Mouse (Mus musculus) right cerebral cortex, postnatal 14 days (tissue): ENCODE measurements around the gene Nptx2.
A peak's percentile ranks its signal among the peaks of the same experiment; 100 is the strongest.

ENCODE experiments used
- DNase-seq: peaks from one replicate; pipeline ENCODE4 v3.0.0; 2022

The Nptx2 gene

DNA sequence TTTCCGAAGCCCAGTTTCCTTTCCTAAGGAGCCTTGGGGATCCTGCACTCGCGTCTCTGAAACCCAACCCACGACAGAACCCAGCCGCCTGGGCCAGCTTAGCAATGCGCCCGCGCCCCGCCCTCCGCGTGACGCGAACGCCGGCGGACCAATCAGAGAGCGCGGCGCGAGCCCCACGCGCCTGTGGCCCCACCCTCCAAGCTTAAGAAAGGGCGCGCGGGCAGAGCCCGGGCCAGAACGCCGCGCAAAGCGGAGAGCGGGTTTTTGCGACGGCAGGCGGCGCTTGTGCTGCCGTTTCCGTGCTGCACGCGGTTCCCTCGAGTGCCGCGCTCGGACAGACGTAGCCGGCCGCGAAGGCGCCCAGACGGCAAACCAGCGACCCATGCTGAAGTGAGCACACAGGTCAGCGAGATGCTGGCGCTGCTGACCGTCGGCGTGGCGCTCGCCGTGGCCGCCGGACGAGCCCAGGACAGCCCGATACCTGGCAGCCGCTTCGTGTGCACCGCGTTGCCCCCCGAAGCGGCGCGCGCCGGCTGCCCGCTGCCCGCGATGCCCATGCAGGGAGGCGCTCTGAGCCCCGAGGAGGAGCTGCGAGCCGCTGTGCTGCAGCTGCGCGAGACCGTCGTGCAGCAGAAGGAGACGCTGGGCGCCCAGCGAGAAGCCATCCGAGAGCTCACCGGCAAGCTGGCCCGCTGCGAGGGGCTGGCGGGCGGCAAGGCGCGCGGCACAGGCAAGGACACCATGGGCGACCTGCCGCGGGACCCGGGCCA is at the start of gene Nptx2:
Nptx2 (plus strand) TSS at position 250 of the 770 bp plus-strand sequence.
- DNase-seq: peak; percentile 87

DNA sequence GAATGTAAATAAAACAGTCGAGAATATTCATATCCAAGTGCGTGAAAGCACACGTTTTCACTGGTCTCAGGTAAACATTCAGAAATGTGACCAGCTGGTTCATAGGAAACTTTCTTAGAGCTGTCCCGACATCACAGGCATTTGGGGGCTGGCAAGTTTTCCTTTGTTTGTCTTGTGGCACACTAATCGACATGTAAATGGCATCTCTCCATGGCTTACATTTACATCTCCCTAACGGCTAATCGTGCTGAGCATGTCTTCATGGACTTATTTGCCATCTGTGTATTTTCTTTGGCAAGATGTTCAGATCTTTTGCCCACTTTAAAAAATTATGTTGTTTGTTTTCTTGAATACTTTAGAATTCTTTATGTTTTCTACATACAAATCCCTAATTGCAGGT is 49.2 kb upstream of the Nptx2 start:
- DNase-seq: no peak

DNA sequence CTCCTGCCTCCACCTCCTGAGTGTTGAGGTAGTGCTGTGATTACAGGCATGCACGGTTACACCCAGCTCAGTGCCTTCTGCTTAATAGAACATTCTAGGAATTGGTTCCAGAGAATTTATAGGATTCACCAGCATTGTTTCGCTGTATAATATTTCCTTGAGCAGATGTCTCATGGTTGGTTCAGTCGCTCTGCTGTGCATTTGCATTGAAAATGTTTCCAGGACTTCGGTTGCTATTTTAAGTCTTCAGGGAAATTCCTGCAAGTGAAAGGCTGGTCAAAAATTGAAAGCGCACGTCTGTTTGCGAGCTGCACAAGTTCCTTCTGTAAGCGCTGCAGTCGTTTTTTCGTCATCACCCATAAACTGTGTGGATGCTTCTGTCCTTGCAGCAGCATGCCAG is 41.5 kb upstream of the Nptx2 start:
- DNase-seq: no peak

DNA sequence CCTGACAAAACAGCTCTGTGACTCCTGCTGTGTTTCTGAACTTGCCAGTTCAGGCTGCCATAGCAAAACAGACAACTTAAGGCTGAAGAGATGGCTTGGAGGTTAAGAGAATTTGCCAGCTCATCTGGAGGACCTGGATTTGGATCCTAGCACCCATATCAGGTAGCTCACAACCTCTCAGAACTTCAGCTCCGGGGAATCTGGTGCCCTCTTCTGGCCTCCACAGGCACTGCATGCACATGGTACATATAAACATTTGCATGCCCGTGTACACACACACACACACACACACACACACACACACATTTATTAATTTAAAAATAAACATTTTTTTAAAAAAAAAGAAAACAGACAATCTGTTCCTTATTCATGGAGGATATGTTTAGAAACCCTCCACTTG is 40.0 kb upstream of the Nptx2 start:
- DNase-seq: no peak

- DNase-seq: no peak
These were observed 39.5 kb upstream of the Nptx2 start for GRCm38 (mm10) chr5:144506156-144506555.

- no peak for DNase-seq
These were observed 38.8 kb upstream of the Nptx2 start for GRCm38 (mm10) chr5:144506689-144507552.

- DNase-seq: no peak
These were observed 36.3 kb upstream of the Nptx2 start for GRCm38 (mm10) chr5:144509431-144509830.

DNA sequence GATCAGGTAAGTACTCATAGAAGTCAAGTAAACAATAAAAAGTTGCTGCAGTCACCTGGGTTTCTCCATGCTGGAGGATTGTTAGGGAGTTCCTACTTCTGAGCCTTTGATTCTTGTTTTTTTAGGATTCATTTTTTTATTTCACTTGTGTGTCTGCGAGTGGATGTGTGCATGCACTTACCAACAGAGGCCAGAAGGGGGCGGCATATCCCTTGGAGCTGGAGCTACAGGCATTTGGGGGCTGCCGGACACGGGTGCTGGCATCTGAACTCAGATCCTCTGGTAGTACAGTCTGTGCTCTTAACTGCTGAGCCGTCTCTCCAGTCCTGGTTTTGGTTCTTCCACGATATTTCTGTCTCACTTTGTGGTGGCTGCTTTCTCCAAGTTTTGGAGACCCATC is 31.0 kb upstream of the Nptx2 start:
- DNase-seq: peak; percentile 31

DNA sequence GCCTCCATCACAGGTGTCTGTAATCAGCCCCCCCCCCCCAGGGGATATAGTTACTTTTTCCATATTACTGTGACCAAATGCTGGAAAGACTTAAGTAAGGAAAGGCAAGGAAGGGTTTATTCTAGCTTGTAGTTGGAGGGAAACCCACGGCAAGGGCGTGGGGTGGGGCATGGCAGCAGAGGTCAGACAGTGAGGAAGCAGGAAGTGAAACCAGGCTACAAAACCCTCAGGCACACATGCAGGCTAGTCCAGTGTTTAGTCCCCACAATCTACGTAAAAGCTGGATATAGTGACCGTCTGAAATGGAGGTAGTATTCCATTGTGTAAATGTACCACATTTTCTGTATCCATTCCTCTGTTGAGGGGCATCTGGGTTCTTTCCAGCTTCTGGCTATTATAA is 30.5 kb upstream of the Nptx2 start:
- DNase-seq: no peak

DNA sequence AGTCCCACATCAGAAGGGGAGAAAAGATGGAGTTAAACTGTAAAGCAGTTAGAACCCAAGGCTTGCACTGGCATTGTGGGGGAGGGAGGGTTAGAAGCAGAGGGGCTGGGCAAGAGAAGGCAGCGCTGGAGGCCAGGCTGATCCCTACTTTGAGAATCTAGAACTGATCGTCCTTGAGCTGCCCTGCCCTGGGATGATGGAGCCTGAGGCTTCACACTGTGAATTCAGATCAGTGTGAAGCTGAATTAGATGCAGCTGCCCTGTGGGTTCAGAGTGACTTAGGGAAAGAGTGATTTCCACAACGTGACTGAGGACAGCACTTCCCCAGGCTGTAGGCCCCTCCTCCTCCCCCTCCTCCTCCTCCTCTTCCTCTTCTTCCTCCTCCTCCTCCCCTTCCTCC is 25.6 kb upstream of the Nptx2 start:
- no peak for DNase-seq

- DNase-seq: no peak
These were observed 20.9 kb upstream of the Nptx2 start for GRCm38 (mm10) chr5:144524774-144525173.

DNA sequence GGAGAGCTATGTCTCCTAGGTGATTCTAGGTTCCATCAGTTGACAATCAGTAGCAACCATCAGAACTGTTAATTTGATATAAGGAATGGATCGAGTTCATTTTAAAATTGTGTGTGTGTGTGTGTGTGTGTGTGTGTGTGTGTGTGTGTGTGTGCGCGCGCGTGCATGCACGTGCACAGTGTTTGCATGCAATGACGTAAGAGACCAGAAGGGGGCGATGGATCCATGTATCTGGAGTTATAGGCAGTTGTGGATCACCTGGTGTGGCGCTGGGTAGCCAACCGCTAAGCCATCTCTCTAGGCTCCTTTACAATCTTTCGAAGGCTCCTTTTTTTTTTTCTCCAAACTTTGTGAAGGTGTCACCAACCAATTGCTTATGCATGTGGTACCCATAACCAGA is 16.6 kb upstream of the Nptx2 start:
- no peak for DNase-seq

DNA sequence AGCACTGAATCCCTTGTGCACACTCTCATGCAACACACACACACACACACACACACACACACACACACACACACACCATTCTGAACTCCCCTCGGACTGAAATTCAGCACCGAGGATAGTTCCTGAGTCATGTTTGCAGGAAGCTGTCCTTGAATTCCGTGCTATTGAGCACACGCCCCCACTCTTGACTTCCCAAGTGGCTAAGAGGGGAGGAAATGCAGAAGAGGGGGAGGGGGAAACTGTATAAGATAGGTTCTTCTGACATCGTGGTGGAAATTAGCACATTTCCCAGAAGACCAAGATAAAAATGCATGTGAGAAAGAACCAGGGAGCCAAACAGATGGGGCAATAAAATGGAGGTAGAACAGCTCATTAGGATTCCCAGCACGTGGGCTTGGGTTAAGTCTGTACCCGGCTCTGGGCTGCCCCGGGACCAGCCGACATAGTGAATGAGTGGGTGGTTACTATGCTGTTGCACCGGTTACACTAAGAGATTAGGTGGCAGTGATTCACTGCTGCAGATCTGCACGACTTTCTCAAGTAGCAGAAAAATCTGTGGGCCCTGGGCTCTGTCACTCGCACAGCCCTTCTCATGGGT is 2.9 kb upstream of the Nptx2 start:
- peak; percentile 25 for DNase-seq

GRCm38 (mm10) chr5:144546423-144546995 is 807 bp downstream of the Nptx2 start:
- peak; percentile 16 for DNase-seq

DNA sequence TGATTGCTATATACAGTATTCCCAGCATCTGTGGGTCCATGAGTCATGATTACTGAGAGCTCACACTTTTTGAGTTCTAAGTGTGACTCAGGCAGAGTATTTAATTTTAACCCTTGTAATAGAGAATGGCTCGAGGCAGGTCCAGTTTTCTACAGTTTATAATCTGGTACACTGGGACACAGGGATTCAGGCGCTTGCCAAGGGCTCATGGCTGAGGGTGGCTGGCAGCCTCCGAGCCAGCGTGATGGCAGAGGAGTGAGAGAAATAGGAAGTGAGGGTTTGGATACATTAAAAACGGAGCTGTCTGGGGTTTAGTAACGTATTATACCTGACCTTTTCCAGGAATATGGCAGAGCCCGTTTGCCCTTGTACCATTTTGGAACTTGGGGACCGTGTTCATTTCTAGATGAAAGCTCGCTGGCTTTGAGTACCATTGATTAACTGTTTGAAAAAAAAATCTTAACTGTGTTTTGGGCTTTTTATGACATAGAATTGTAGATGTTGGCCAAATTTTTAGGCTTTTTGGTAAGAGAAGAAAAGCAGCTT is 1.7 kb downstream of the Nptx2 start:
- DNase-seq: no peak

- peak; percentile 26 for DNase-seq
These were observed 2.5 kb downstream of the Nptx2 start for GRCm38 (mm10) chr5:144548079-144548631.

- DNase-seq: peak; percentile 13
These were observed 4.3 kb downstream of the Nptx2 start for GRCm38 (mm10) chr5:144550003-144550402.

- DNase-seq: no peak
These were observed 5.0 kb downstream of the Nptx2 start for GRCm38 (mm10) chr5:144550622-144551137.

- DNase-seq: no peak
These were observed 11.0 kb downstream of the Nptx2 start for GRCm38 (mm10) chr5:144556710-144557109.

DNA sequence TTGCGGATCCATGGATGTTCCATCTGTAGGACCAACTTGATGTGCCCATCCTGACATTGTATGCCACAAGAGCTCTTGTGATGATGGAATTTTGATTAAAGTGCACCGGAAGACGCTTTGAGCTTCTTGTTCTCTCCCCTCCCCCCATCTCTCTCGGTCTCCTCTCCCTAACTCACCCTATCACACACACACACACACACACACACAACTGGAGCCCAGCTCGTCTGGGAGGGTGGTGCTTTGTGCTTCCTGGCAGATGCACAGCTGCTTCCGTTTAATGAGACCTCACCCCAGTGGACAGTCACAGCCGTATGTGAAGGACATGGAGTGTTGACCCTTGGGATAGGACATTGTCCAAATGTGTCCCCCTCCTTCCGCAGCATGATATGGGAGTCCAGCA is 11.7 kb downstream of the Nptx2 start:
- DNase-seq: no peak

GRCm38 (mm10) chr5:144558481-144558880 is 12.8 kb downstream of the Nptx2 start:
- no peak for DNase-seq

- no peak for DNase-seq
These were observed 20.0 kb downstream of the Nptx2 start for GRCm38 (mm10) chr5:144565739-144566138.
